Mouse (Mus musculus) ES-E14 (cell line): Measurements from ENCODE around the gene Tbc1d2.

Source experiments
- CHD2 ChIP-seq: IDR thresholded peaks from 2 replicates; pipeline ENCODE4 v1.6.1; 2014; ENCODE audit warnings: mild to moderate bottlenecking, low read depth, low read length, inconsistent platforms
- MAFK ChIP-seq: IDR thresholded peaks from 2 replicates; pipeline ENCODE4 v1.6.1; 2014; ENCODE audit warnings: mild to moderate bottlenecking, low read depth, low read length, inconsistent platforms; ENCODE audit not compliant: insufficient read depth
- ZNF384 ChIP-seq: IDR thresholded peaks from 2 replicates; pipeline ENCODE4 v1.6.1; 2012; ENCODE audit warnings: low read depth, low read length, inconsistent platforms

- TF ChIP-seq MAFK = no peak
- no peak for TF ChIP-seq ZNF384
- no peak for TF ChIP-seq CHD2
Observed at GRCm38 (mm10) chr4:46617408-46617807, 32.6 kb downstream of the Tbc1d2 start.
